Mouse (Mus musculus) forebrain, embryonic 15.5 days (tissue): Measurements from ENCODE around the gene Dtnbp1. TPM values are rescaled to one million over a fixed set of nuclear protein-coding genes. Genes with fewer than 3 reads are reported as not detected.

Experiments
- ATAC-seq: fragments of 200-750 bp; cut with Nextera tagmentation; replicated peaks from 2 replicates; pipeline ENCODE4 v1.8.0; 2017; ENCODE audit warnings: mild to moderate bottlenecking, moderate TSS enrichment, moderate library complexity
- H3K27ac ChIP-seq: fragments of 300-500 bp; sonication (generic); replicated peaks from 2 replicates; pipeline ENCODE4 v1.5.1; 2015; ENCODE audit warnings: mild to moderate bottlenecking, inconsistent platforms
- H3K27me3 ChIP-seq: fragments of 300-500 bp; sonication (generic); 2 replicates; pipeline ENCODE4 v1.6.1; 2015; ENCODE audit warnings: inconsistent platforms
- H3K36me3 ChIP-seq: fragments of 300-500 bp; sonication (generic); 2 replicates; pipeline ENCODE4 v1.6.1; 2015; ENCODE audit warnings: mild to moderate bottlenecking, inconsistent platforms
- H3K4me1 ChIP-seq: fragments of 300-500 bp; sonication (generic); 2 replicates; pipeline ENCODE4 v1.6.1; 2015; ENCODE audit warnings: inconsistent platforms
- H3K4me2 ChIP-seq: fragments of 300-500 bp; sonication (generic); replicated peaks from 2 replicates; pipeline ENCODE4 v1.6.1; 2015; ENCODE audit warnings: mild to moderate bottlenecking, inconsistent platforms
- H3K4me3 ChIP-seq: fragments of 300-500 bp; sonication (generic); 2 replicates; pipeline ENCODE4 v1.5.1; 2015; ENCODE audit warnings: mild to moderate bottlenecking, inconsistent platforms
- H3K9ac ChIP-seq: fragments of 300-500 bp; sonication (generic); replicated peaks from 2 replicates; pipeline ENCODE4 v1.6.1; 2015; ENCODE audit warnings: mild to moderate bottlenecking, inconsistent platforms
- H3K9me3 ChIP-seq: fragments of 300-500 bp; sonication (generic); 2 replicates; pipeline ENCODE4 v1.6.1; 2016; ENCODE audit warnings: inconsistent platforms
- WGBS: fragments of 180-500 bp; shearing (Covaris S2); methylation state at CpG from one replicate; pipeline ENCODE4 v1.1.7; 2015; ENCODE audit warnings: mixed read lengths; 5-methylcytosine and 5-hydroxymethylcytosine counted together
- polyA plus RNA-seq: library from polyadenylated mRNA; unstranded; fragments of >200 nt; fragmentation: Nextera tagmentation; extraction: Ambion mirVana; gene quantifications from 2 replicates; pipeline ENCODE4 v1.2.1, GENCODE M21; 2015

Dtnbp1 gene
- 107 and 113 TPM in 2 replicates for polyA plus RNA-seq

DNA sequence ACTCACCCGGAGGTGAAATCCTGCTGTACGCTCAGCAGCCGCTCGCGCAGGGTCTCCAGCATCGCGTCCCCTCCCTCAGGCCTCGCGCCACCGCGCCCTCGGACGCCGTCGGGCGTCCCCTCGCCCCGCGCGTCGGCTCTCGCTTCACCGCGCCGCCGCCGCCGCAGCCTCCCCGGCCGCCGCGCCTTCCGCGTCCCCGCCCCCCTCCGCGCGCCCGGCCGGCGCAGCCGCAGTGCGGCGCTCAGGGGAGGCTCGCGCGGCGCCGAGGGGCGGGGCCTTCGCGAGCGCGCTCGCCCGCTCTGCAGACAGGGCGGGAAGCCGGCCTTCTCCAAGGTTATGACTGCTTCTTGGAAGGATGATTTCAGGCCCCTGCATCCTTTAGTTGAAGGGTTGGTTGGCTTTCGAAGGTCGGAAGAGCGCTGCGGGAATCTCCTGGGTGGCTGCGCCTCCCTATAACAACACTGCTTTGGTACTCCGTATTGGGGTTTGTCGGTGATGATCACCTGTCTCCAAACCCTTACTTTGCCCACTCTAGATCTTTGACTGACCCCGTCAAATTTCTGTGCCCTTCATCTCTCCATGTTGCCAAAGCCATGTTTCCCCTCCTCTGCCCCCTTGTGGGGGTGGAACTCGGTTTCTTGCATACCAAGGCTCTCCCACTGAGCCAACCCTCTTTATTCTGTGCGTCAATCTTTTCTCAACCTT is at the start of gene Dtnbp1:
Dtnbp1 (minus strand) TSS at position 237 of the 705 bp plus-strand sequence.
- ATAC-seq, result peak; percentile 90
- peak within 1 kb of the TSS; percentile 79 for H3K9ac ChIP-seq

DNA sequence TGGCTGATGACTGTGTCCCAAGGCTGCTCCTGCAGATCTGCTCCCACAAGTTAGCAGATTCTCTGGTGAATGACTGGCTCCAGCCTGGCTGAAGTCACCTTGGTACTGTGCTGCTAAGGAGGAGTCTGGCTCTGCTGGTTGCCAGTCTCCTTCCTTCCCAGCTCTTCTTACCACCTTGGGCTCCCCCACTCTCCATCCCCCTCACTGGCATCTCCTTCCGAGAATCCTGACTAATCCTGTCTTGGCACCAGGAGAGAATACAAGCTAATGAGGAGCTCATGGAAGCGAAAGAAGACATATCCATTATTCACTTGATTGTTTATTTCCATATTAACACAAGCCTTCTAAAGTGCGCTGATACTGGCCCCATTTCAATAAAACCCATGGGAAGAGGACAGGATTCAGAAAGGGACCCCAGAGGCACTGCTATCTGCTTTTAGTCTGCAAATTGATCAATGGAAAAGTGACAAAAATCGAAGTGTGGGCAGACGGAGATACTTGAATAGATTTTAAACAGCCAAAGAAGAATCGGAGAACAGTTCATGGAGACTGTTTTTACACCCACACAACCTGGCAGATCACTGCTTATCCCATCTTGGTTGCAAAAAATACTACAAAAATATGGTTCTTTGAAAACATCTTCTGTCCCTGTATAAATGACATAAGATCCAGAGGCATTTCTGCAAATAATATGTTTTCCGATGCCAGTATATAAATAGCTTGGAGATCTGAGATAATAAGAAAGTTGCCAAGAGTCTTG is 47.5 kb upstream of the Dtnbp1 start:
- 0 out of 2 replicates have a peak, but pooled peaks cover 13% of the 10 kb centered on the region for H3K4me1 ChIP-seq
- H3K4me2 ChIP-seq, result no peak overlapping the region
- no peak overlapping the region for H3K4me3 ChIP-seq
- no peaks in the 10 kb centered on the region for H3K36me3 ChIP-seq
- H3K9ac ChIP-seq, result no peak overlapping the region
- no peaks in the 10 kb centered on the region for H3K9me3 ChIP-seq
- 53% methylated on average over 7 of the region's 7 CpGs for WGBS
- ATAC-seq, result no peak
- no peaks in the 10 kb centered on the region for H3K27me3 ChIP-seq
- peak overlapping the region; percentile 6 for H3K27ac ChIP-seq

More for the DNA sequence above, at the start of gene Dtnbp1:
- peak within 1 kb of the TSS; percentile 55 for H3K27ac ChIP-seq
- H3K4me1 ChIP-seq, result peaks cover 21% of the 10 kb centered on the region
- H3K27me3 ChIP-seq, result no peaks in the 10 kb centered on the region
- H3K4me3 ChIP-seq, result peak within 1 kb of the TSS; percentile 84
- no peaks in the 10 kb centered on the region for H3K9me3 ChIP-seq
- no peaks in the 10 kb centered on the region for H3K36me3 ChIP-seq
- H3K4me2 ChIP-seq, result peak within 1 kb of the TSS; percentile 85
- whole genome bisulfite sequencing, result under 1% methylated on average over 66 of the region's 68 CpGs

DNA sequence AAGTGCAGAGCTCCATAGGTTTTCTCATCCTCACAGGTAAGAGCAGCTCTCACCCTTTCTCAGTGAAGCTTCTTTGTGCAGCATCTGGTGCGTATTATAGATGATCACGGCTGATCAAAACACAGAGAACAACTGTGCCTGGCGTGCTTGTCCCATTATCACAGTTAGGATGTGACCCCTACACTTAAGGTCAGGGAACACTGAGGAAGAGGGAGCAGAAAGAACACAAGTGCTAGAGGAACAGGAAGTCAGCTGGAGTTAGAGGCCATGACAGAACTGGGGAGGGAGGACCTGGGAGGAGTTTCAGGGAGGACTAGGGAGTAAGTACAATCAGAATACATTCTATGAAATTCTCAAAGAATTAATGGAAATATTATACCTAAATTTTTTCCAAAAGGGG is 41.5 kb upstream of the Dtnbp1 start:
- no peak overlapping the region for H3K4me2 ChIP-seq
- peaks cover 9% of the 10 kb centered on the region; the same call in 1 of the 2 replicates for H3K4me1 ChIP-seq
- no peak for ATAC-seq
- WGBS, result 89% methylated on average over 3 of the region's 3 CpGs
- no peaks in the 10 kb centered on the region for H3K27me3 ChIP-seq
- no peaks in the 10 kb centered on the region for H3K36me3 ChIP-seq
- no peak overlapping the region for H3K9ac ChIP-seq
- no peaks in the 10 kb centered on the region for H3K9me3 ChIP-seq
- no peak overlapping the region for H3K4me3 ChIP-seq
- no peak overlapping the region for H3K27ac ChIP-seq

DNA sequence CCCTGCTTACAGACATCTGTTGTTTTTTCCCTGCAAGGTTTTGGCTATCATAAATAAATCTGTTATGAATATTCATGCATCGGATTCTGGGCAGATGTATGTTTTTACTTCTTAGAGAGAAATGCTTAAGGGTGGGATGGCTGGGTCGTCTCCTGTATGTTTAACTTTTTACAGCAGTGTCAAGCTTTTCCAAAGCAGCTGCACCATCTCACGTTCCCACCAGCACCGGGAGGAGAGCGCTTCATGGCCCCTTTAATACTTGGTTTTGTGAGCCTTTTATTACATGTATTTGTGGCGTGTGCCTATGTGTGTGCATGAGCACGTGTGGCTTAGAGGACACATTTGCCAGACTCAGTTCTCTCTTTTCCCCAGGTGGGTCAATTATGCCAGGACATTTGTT is 38.8 kb upstream of the Dtnbp1 start:
- 74% methylated on average over 7 of the region's 7 CpGs for whole genome bisulfite sequencing
- H3K36me3 ChIP-seq, result no peaks in the 10 kb centered on the region
- H3K4me3 ChIP-seq, result no peak overlapping the region
- no peaks in the 10 kb centered on the region for H3K9me3 ChIP-seq
- ATAC-seq, result no peak
- no peak overlapping the region for H3K9ac ChIP-seq
- peaks cover 13% of the 10 kb centered on the region for H3K4me1 ChIP-seq
- H3K4me2 ChIP-seq, result no peak overlapping the region
- H3K27me3 ChIP-seq, result no peaks in the 10 kb centered on the region
- no peak overlapping the region for H3K27ac ChIP-seq

GRCm38 (mm10) chr13:45040195-45040594 is 38.2 kb upstream of the Dtnbp1 start:
- Histone ChIP-seq H3K9ac (no peak overlapping the region), H3K4me3 (no peak overlapping the region), H3K36me3 (no peaks in the 10 kb centered on the region), H3K27me3 (no peaks in the 10 kb centered on the region), H3K4me2 (no peak overlapping the region), H3K4me1 (peaks cover 13% of the 10 kb centered on the region), H3K9me3 (no peaks in the 10 kb centered on the region), H3K27ac (no peak overlapping the region)
- 84% methylated on average over 4 of the region's 4 CpGs for WGBS
- ATAC-seq, result no peak

GRCm38 (mm10) chr13:45036417-45036816 is 34.5 kb upstream of the Dtnbp1 start:
- H3K4me2 ChIP-seq, result no peak overlapping the region
- H3K4me1 ChIP-seq, result peaks cover 13% of the 10 kb centered on the region

GRCm38 (mm10) chr13:45034759-45035158 is 32.8 kb upstream of the Dtnbp1 start:
- Histone ChIP-seq H3K4me2 (no peak overlapping the region), H3K4me1 (peaks cover 8% of the 10 kb centered on the region; the same call in 1 of the 2 replicates), H3K36me3 (no peaks in the 10 kb centered on the region), H3K27me3 (no peaks in the 10 kb centered on the region), H3K27ac (no peak overlapping the region), H3K9ac (no peak overlapping the region), H3K9me3 (no peaks in the 10 kb centered on the region), H3K4me3 (no peak overlapping the region)
- WGBS, result 86% methylated on average over 7 of the region's 7 CpGs
- ATAC-seq, result no peak

More at GRCm38 (mm10) chr13:45036417-45036816, 34.5 kb upstream of the Dtnbp1 start:
- no peak overlapping the region for H3K27ac ChIP-seq
- H3K9me3 ChIP-seq, result no peaks in the 10 kb centered on the region
- ATAC-seq, result no peak
- H3K4me3 ChIP-seq, result no peak overlapping the region
- H3K36me3 ChIP-seq, result no peaks in the 10 kb centered on the region
- WGBS, result 91% methylated on average over 4 of the region's 4 CpGs
- no peaks in the 10 kb centered on the region for H3K27me3 ChIP-seq
- H3K9ac ChIP-seq, result no peak overlapping the region

- ATAC-seq, result no peak
- Histone ChIP-seq H3K9me3 (no peaks in the 10 kb centered on the region), H3K4me2 (no peak overlapping the region), H3K4me3 (no peak overlapping the region), H3K9ac (no peak overlapping the region), H3K4me1 (peaks cover 8% of the 10 kb centered on the region; the same call in 1 of the 2 replicates), H3K27ac (no peak overlapping the region), H3K36me3 (no peaks in the 10 kb centered on the region), H3K27me3 (no peaks in the 10 kb centered on the region)
- 87% methylated on average over 10 of the region's 10 CpGs for WGBS
Measured at GRCm38 (mm10) chr13:45033360-45033759, 31.4 kb upstream of the Dtnbp1 start.

- H3K9ac ChIP-seq, result no peak overlapping the region
- no peaks in the 10 kb centered on the region for H3K36me3 ChIP-seq
- H3K27me3 ChIP-seq, result no peaks in the 10 kb centered on the region
- H3K9me3 ChIP-seq, result no peaks in the 10 kb centered on the region
- peaks cover 5% of the 10 kb centered on the region; the same call in 1 of the 2 replicates for H3K4me1 ChIP-seq
- H3K4me3 ChIP-seq, result no peak overlapping the region
- no peak for ATAC-seq
- H3K27ac ChIP-seq, result no peak overlapping the region
- WGBS, result 89% methylated on average over 4 of the region's 4 CpGs
- no peak overlapping the region for H3K4me2 ChIP-seq
Measured at GRCm38 (mm10) chr13:45032484-45032883, 30.5 kb upstream of the Dtnbp1 start.

- no peak for ATAC-seq
- H3K36me3 ChIP-seq, result no peaks in the 10 kb centered on the region
- no peak overlapping the region for H3K27ac ChIP-seq
- no peak overlapping the region for H3K4me2 ChIP-seq
- no peak overlapping the region for H3K9ac ChIP-seq
- no peak overlapping the region for H3K4me3 ChIP-seq
- no peaks in the 10 kb centered on the region for H3K9me3 ChIP-seq
- no peaks in the 10 kb centered on the region for H3K27me3 ChIP-seq
- peaks cover 3% of the 10 kb centered on the region; the same call in 1 of the 2 replicates for H3K4me1 ChIP-seq
- 85% methylated on average over 7 of the region's 7 CpGs for WGBS
Measured at GRCm38 (mm10) chr13:45031748-45032147, 29.8 kb upstream of the Dtnbp1 start.

- Histone ChIP-seq H3K27ac (no peak overlapping the region), H3K36me3 (no peaks in the 10 kb centered on the region), H3K4me2 (no peak overlapping the region), H3K4me3 (no peak overlapping the region), H3K9ac (no peak overlapping the region), H3K27me3 (no peaks in the 10 kb centered on the region), H3K4me1 (peaks cover 3% of the 10 kb centered on the region; the same call in 1 of the 2 replicates), H3K9me3 (no peaks in the 10 kb centered on the region)
- WGBS, result 79% methylated on average over 10 of the region's 10 CpGs
- ATAC-seq, result no peak
Measured at GRCm38 (mm10) chr13:45031314-45031713, 29.4 kb upstream of the Dtnbp1 start.

DNA sequence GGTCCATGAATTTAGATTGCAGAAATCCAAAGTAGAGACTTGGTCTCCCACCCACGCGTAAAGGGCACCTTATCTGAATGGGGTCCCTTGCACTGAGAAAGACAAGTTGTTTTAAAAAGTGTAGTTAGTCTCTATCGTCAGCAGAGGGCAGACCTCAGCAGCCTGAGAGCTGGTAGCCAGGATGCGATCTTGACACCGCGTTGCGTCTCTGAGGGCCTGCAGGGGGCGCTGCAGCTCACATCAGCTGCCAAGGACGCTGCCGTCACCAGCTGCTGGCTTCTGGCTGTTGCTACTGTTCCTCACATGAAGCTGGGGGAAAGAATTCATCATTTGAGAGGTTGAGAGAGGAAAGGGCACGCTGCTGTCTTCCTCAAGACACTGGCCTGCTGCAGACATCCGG is 28.9 kb upstream of the Dtnbp1 start:
- Histone ChIP-seq H3K27me3 (no peaks in the 10 kb centered on the region), H3K4me3 (no peak overlapping the region), H3K36me3 (no peaks in the 10 kb centered on the region), H3K4me1 (peaks cover 3% of the 10 kb centered on the region; the same call in 1 of the 2 replicates), H3K9me3 (no peaks in the 10 kb centered on the region), H3K9ac (no peak overlapping the region), H3K27ac (no peak overlapping the region), H3K4me2 (no peak overlapping the region)
- WGBS, result 12% methylated on average over 12 of the region's 12 CpGs
- ATAC-seq, result peak; percentile 58; the same call in 1 of the 2 replicates
